Mouse (Mus musculus): Measurements from ENCODE around the gene Rab40c. TPM values are rescaled to one million over a fixed set of nuclear protein-coding genes. Genes with fewer than 3 reads are reported as not detected.

The Rab40c gene
- polyA plus RNA-seq, 1 experiment from 2014 or later: 15.8 TPM

DNA sequence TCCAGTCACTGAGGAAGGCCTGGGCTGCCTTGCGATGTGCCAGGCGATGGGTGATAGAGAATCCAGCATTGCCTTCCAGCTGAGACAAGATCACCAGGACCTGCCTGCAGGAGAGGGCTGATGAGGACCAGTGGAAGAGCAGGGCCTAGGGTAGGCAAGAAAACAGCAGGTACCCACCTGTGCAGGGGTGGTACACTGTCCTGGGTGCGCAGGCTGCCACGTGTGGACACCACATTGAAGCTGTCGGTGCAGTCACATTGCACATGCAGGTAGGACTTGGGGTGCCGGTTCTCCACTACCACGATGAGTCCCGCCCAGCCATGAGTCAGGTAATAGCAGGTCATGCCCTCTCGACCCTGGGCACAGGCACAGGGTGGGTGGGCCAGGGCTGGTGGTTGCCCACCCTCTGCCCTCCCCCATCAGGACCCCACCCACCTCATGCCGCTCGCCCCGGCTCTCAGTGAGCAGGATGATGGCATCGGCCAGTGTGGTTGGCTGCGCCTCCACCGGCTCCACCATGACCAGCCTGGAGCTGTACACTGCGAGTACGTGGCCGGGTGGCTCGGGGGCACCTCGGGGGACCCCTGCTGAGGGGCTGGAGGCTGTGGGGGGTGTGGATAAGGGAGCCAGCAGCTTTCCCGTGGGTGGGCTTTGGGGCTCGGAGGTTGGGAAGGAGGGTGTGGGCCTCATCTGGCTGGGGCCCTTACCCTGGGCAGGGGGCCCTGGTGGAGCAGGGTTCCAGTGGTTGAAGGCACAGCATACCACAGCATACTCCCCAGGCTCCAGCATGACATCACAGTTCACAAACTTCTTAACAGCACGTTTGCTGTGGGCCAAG is 40.3 kb upstream of the Rab40c start:
- Histone ChIP-seq H3K36me3 (ENCODE audit: control insufficient read depth, insufficient read depth) (peaks cover 66% of the 10 kb centered on the region; the same call in 1 of the 2 replicates), H3K4me1 (replicated peaks; ENCODE audit: control insufficient read depth, insufficient read depth, low read length) (no peaks in the 10 kb centered on the region), H3K27ac (ENCODE audit: low read depth, low read length) (no peak overlapping the region), H3K9ac (ENCODE audit: low read depth, low read length) (no peak overlapping the region), H3K27me3 (replicated peaks; ENCODE audit: control insufficient read depth, insufficient read depth, low read length) (no peaks in the 10 kb centered on the region), H3K4me3 (ENCODE audit: low read depth, low read length) (no peak overlapping the region), H3K4me2 (replicated peaks; ENCODE audit: low read depth) (no peak overlapping the region), H3K9me3 (ENCODE audit: control insufficient read depth) (no peaks in the 10 kb centered on the region)
- 87% methylated on average over 23 of the region's 23 CpGs for WGBS
- ATAC-seq: no peak
- no peak for TF ChIP-seq CTCF (IDR thresholded peaks at IDR 0.05; ENCODE audit: low read depth)

- TF ChIP-seq CTCF (IDR thresholded peaks at IDR 0.05; ENCODE audit: low read depth): no peak
- Histone ChIP-seq H3K27ac (ENCODE audit: low read depth, low read length) (no peak overlapping the region), H3K9me3 (ENCODE audit: control insufficient read depth) (no peaks in the 10 kb centered on the region), H3K36me3 (ENCODE audit: control insufficient read depth, insufficient read depth) (peaks cover 61% of the 10 kb centered on the region; the same call in 1 of the 2 replicates), H3K4me2 (replicated peaks; ENCODE audit: low read depth) (no peak overlapping the region), H3K27me3 (replicated peaks; ENCODE audit: control insufficient read depth, insufficient read depth, low read length) (no peaks in the 10 kb centered on the region), H3K9ac (ENCODE audit: low read depth, low read length) (no peak overlapping the region), H3K4me1 (replicated peaks; ENCODE audit: control insufficient read depth, insufficient read depth, low read length) (no peaks in the 10 kb centered on the region), H3K4me3 (ENCODE audit: low read depth, low read length) (no peak overlapping the region)
- WGBS: 96% methylated on average over 11 of the region's 11 CpGs
- no peak for ATAC-seq
Measured at GRCm38 (mm10) chr17:25958771-25959494, 39.4 kb upstream of the Rab40c start.

GRCm38 (mm10) chr17:25957586-25958051 is 38.1 kb upstream of the Rab40c start:
- peaks cover 10% of the 10 kb centered on the region for H3K27me3 ChIP-seq (replicated peaks; ENCODE audit: control insufficient read depth, insufficient read depth, low read length)
- 85% methylated on average over 14 of the region's 14 CpGs for WGBS

DNA sequence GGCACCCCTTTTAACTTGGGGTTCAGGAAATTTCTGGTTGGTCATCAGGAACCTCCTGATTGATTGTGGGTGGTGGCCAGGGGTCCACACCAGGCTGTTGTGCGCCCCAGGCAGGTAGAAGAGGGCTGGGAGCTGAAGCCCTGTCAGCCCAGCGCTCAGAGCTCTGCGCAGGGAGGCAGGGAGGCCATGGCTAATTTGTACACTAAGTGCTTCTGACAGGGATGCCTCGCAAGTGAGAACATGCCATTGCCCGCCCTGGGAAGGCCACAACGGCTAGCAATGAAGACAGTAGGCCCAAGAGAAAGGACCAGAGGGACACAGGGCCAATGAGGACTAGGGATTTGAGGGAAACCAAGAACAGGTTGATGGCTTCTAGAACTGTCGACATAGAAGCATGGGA is 37.1 kb upstream of the Rab40c start:
- 87% methylated on average over 7 of the region's 7 CpGs for WGBS
- H3K36me3 ChIP-seq (ENCODE audit: control insufficient read depth, insufficient read depth): peaks cover 38% of the 10 kb centered on the region; the same call in 1 of the 2 replicates
- no peak for TF ChIP-seq CTCF (IDR thresholded peaks at IDR 0.05; ENCODE audit: low read depth)
- no peak overlapping the region for H3K9ac ChIP-seq (ENCODE audit: low read depth, low read length)
- no peak overlapping the region for H3K4me3 ChIP-seq (ENCODE audit: low read depth, low read length)
- H3K4me1 ChIP-seq (replicated peaks; ENCODE audit: control insufficient read depth, insufficient read depth, low read length): no peaks in the 10 kb centered on the region
- H3K27me3 ChIP-seq (replicated peaks; ENCODE audit: control insufficient read depth, insufficient read depth, low read length): peaks cover 20% of the 10 kb centered on the region
- no peak overlapping the region for H3K27ac ChIP-seq (ENCODE audit: low read depth, low read length)
- H3K9me3 ChIP-seq (ENCODE audit: control insufficient read depth): no peaks in the 10 kb centered on the region
- ATAC-seq: no peak
- H3K4me2 ChIP-seq (replicated peaks; ENCODE audit: low read depth): no peak overlapping the region

More at GRCm38 (mm10) chr17:25957586-25958051, 38.1 kb upstream of the Rab40c start:
- TF ChIP-seq CTCF (IDR thresholded peaks at IDR 0.05; ENCODE audit: low read depth): no peak
- no peak overlapping the region for H3K4me3 ChIP-seq (ENCODE audit: low read depth, low read length)
- ATAC-seq: no peak
- no peaks in the 10 kb centered on the region for H3K9me3 ChIP-seq (ENCODE audit: control insufficient read depth)
- no peak overlapping the region for H3K4me2 ChIP-seq (replicated peaks; ENCODE audit: low read depth)
- H3K9ac ChIP-seq (ENCODE audit: low read depth, low read length): no peak overlapping the region
- peaks cover 48% of the 10 kb centered on the region; the same call in 1 of the 2 replicates for H3K36me3 ChIP-seq (ENCODE audit: control insufficient read depth, insufficient read depth)
- H3K27ac ChIP-seq (ENCODE audit: low read depth, low read length): no peak overlapping the region
- no peaks in the 10 kb centered on the region for H3K4me1 ChIP-seq (replicated peaks; ENCODE audit: control insufficient read depth, insufficient read depth, low read length)

DNA sequence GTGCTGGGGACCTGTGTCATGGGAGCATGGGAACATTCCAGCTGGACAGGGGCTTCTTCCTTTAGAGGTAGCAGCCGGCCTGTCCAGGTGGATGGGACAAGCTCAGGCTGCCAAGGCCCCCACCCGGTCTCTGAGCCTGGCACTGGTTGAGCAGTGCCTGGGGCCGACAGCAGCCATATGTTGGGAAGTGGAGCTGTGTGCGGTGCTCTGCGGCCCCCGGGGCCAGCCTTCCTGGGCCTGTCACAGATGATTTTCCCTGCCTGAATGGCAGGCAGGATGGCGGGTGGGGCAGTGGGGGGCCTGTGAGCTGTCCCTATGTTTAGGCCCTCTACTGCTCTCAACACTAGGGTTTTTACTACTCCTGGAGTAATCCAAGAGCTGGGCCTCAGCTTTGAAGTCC is 36.7 kb upstream of the Rab40c start:
- no peak for TF ChIP-seq CTCF (IDR thresholded peaks at IDR 0.05; ENCODE audit: low read depth)
- Histone ChIP-seq H3K4me2 (replicated peaks; ENCODE audit: low read depth) (no peak overlapping the region), H3K36me3 (ENCODE audit: control insufficient read depth, insufficient read depth) (peaks cover 36% of the 10 kb centered on the region; the same call in 1 of the 2 replicates), H3K4me1 (replicated peaks; ENCODE audit: control insufficient read depth, insufficient read depth, low read length) (no peaks in the 10 kb centered on the region), H3K4me3 (ENCODE audit: low read depth, low read length) (no peak overlapping the region), H3K27me3 (replicated peaks; ENCODE audit: control insufficient read depth, insufficient read depth, low read length) (peaks cover 24% of the 10 kb centered on the region), H3K27ac (ENCODE audit: low read depth, low read length) (no peak overlapping the region), H3K9me3 (ENCODE audit: control insufficient read depth) (no peaks in the 10 kb centered on the region), H3K9ac (ENCODE audit: low read depth, low read length) (no peak overlapping the region)
- WGBS: 78% methylated on average over 7 of the region's 7 CpGs
- no peak for ATAC-seq

DNA sequence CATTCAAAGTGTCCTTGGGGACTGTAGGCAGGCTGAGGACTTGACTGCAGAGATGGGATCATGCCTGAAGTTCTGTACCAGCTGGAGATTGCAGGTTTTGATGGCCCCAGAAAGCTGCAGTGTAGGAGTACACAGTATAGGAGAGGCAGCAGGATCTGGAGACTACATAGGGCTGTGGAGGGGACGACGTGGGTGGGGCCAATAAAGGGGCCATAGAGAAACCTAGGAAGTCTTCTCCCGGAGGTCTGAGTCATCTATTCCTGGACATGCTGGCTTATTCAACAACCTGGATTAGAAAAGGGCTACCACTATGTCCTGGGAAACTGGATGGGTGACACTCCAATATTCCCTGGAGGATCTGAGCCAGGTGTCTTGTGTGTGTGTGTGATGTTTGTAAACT is 36.2 kb upstream of the Rab40c start:
- no peak for ATAC-seq
- H3K4me2 ChIP-seq (replicated peaks; ENCODE audit: low read depth): no peak overlapping the region
- no peak overlapping the region for H3K9ac ChIP-seq (ENCODE audit: low read depth, low read length)
- TF ChIP-seq CTCF (IDR thresholded peaks at IDR 0.05; ENCODE audit: low read depth): no peak
- peaks cover 32% of the 10 kb centered on the region; the same call in 1 of the 2 replicates for H3K36me3 ChIP-seq (ENCODE audit: control insufficient read depth, insufficient read depth)
- H3K4me1 ChIP-seq (replicated peaks; ENCODE audit: control insufficient read depth, insufficient read depth, low read length): no peaks in the 10 kb centered on the region
- H3K27ac ChIP-seq (ENCODE audit: low read depth, low read length): no peak overlapping the region
- 25% methylated on average over 3 of the region's 3 CpGs for WGBS
- no peak overlapping the region for H3K4me3 ChIP-seq (ENCODE audit: low read depth, low read length)
- no peaks in the 10 kb centered on the region for H3K9me3 ChIP-seq (ENCODE audit: control insufficient read depth)
- H3K27me3 ChIP-seq (replicated peaks; ENCODE audit: control insufficient read depth, insufficient read depth, low read length): peaks cover 29% of the 10 kb centered on the region
